Mouse (Mus musculus) embryonic facial prominence, embryonic 13.5 days (tissue): ENCODE results near the gene Rfx2. TPM values are rescaled to one million over a fixed set of nuclear protein-coding genes. Genes with fewer than 3 reads are reported as not detected.

ENCODE experiments used
- ATAC-seq: fragments of 200-750 bp; cut with Nextera tagmentation; 2 replicates; pipeline ENCODE4 v1.8.0; 2017; ENCODE audit warnings: low read depth; ENCODE audit not compliant: insufficient number of reproducible peaks, insufficient read depth, low FRiP score, low TSS enrichment
- H3K27ac ChIP-seq: fragments of 300-500 bp; sonication (generic); 2 replicates; pipeline ENCODE4 v1.5.1; 2015; ENCODE audit warnings: moderate library complexity, mild to moderate bottlenecking, inconsistent platforms
- H3K27me3 ChIP-seq: fragments of 300-500 bp; sonication (generic); 2 replicates; pipeline ENCODE4 v1.6.1; 2015; ENCODE audit warnings: mild to moderate bottlenecking, inconsistent platforms
- H3K36me3 ChIP-seq: fragments of 300-500 bp; sonication (generic); 2 replicates; pipeline ENCODE4 v1.6.1; 2015; ENCODE audit warnings: mild to moderate bottlenecking, inconsistent platforms
- H3K4me1 ChIP-seq: fragments of 300-500 bp; sonication (generic); 2 replicates; pipeline ENCODE4 v1.6.1; 2015; ENCODE audit warnings: inconsistent platforms
- H3K4me2 ChIP-seq: fragments of 300-500 bp; sonication (generic); 2 replicates; pipeline ENCODE4 v1.6.1; 2015; ENCODE audit warnings: moderate library complexity, mild to moderate bottlenecking, inconsistent platforms
- H3K4me3 ChIP-seq: fragments of 300-500 bp; sonication (generic); 2 replicates; pipeline ENCODE4 v1.5.1; 2015; ENCODE audit warnings: mild to moderate bottlenecking, inconsistent platforms
- H3K9ac ChIP-seq: fragments of 300-500 bp; sonication (generic); 2 replicates; pipeline ENCODE4 v1.6.1; 2015; ENCODE audit warnings: mild to moderate bottlenecking, inconsistent platforms
- H3K9me3 ChIP-seq: fragments of 300-500 bp; sonication (generic); 2 replicates; pipeline ENCODE4 v1.6.1; 2016; ENCODE audit warnings: inconsistent platforms
- WGBS: fragments of 180-500 bp; shearing (Covaris S2); methylation state at CpG from one replicate; pipeline ENCODE4 v1.1.7; 2015; ENCODE audit warnings: mixed read lengths; 5-methylcytosine and 5-hydroxymethylcytosine counted together
- polyA plus RNA-seq: library from polyadenylated mRNA; unstranded; fragments of >200 nt; fragmentation: Nextera tagmentation; extraction: Ambion mirVana; gene quantifications from 2 replicates; pipeline ENCODE4 v1.2.1, GENCODE M21; 2015

Gene Rfx2
- polyA plus RNA-seq, 1 experiment from 2014 or later: 4.5 TPM

DNA sequence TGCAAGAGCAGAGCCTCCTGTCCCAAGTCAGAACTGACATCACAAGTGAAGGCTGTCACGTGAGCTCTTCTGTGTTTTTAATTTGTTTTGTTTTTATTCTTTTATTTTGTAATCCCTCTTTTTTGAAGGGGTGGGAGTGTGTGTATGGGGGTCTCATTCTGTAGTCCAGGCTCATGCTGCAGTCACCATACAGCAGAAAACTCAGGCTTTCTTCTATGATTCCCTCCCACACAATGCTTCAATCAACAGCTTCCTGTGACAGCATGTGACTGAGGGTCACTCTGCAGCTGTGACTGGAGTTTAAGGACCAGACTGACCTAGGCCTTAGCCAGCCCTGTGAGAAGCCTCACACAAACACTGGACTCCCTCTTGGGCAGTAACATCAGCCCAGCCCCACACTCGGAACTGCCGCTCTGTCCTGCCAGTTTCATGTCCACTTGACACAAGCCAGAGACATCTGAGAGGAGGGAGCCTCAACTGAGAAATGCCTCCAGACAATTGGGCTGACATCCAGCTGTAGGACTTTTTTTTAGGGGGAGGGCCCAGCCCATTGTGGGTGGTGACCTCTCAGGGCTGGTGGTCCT lies 51.9 kb downstream of the Rfx2 start:
- peaks cover 21% of the 10 kb centered on the region for H3K36me3 ChIP-seq
- H3K4me1 ChIP-seq: no peaks in the 10 kb centered on the region
- no peak overlapping the region for H3K9ac ChIP-seq
- ATAC-seq: no peak
- no peak overlapping the region for H3K27ac ChIP-seq
- no peak overlapping the region for H3K4me2 ChIP-seq
- no peak overlapping the region for H3K4me3 ChIP-seq
- no peaks in the 10 kb centered on the region for H3K27me3 ChIP-seq
- H3K9me3 ChIP-seq: peaks cover 8% of the 10 kb centered on the region; the same call in 1 of the 2 replicates
- 61% methylated on average over 3 of the region's 3 CpGs for WGBS

DNA sequence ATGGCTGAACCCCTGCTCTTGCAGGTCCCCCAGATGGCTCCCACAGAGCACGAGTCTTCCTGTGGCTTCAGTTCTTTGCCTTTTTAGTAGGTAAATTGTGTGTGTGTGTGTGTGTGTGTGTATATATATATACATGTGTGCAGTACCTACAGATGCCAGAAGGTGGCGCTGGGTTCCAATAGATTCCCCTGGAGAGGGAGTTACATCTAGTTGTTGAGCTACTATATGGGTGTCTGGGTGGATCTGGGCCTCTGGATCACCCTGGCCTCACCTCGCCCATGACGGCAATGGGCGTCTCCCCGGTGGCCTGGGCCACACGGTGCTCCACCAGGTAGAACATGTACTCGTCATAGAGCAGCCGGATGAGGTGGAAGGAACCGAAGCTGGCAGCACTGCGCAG lies 53.2 kb downstream of the Rfx2 start:
- H3K4me3 ChIP-seq: no peak overlapping the region
- WGBS: 94% methylated on average over 11 of the region's 11 CpGs

DNA sequence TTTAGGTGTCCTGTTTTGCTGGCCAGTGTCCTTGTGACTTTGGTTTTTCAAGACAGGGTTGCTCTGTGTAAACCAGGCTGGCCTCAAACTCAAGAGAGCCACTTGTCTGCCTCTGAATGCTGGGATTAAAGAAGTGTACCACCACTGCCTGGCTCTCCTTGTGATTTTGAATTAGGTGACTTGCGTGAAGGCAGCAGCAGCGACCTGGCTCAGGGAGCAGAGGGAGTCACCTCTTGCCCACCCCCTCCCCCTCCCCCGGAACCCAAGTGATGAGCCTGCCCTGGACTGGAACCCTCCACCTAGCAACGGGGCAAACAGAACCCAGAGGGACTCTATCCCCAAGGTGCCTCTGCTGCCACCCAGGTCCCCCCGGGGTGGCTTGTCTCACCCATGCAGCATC lies 60.9 kb downstream of the Rfx2 start, which contains the start of gene Prr22:
Prr22 (plus strand) TSS at position 301 of the 400 bp plus-strand sequence.
- Histone ChIP-seq H3K36me3 (peaks cover 51% of the 10 kb centered on the region), H3K4me2 (no peak within 1 kb of the TSS), H3K27ac (no peak within 1 kb of the TSS), H3K9ac (no peak within 1 kb of the TSS), H3K4me3 (no peak within 1 kb of the TSS), H3K9me3 (no peaks in the 10 kb centered on the region), H3K27me3 (no peaks in the 10 kb centered on the region), H3K4me1 (peaks cover 5% of the 10 kb centered on the region)
- ATAC-seq: no peak
- 86% methylated on average over 5 of the region's 5 CpGs for WGBS

More for the DNA sequence above, 53.2 kb downstream of the Rfx2 start:
- no peak overlapping the region for H3K27ac ChIP-seq
- no peak overlapping the region for H3K4me2 ChIP-seq
- no peaks in the 10 kb centered on the region for H3K27me3 ChIP-seq
- peaks cover 15% of the 10 kb centered on the region for H3K36me3 ChIP-seq
- no peak overlapping the region for H3K9ac ChIP-seq
- no peaks in the 10 kb centered on the region for H3K4me1 ChIP-seq
- ATAC-seq: no peak
- peaks cover 8% of the 10 kb centered on the region; the same call in 1 of the 2 replicates for H3K9me3 ChIP-seq

DNA sequence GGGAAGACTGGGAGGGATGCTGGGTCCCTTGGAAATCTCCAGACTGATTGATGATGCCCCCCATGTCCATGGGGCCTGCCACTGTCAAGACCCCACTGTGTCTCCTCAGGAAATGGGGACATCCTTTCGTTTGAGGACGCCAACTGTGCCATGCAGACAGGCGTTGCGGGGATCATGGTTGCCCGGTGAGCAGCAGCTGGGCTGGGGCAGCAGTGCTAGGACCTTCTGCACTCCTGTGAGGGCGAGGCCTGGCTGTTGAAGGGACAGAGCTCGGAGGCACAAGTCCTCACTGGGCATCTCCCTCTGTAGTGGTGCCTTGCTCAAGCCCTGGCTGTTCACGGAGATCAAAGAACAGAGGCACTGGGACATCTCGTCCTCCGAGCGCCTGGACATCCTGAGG lies 61.9 kb downstream of the Rfx2 start:
- Histone ChIP-seq H3K9me3 (no peaks in the 10 kb centered on the region), H3K4me1 (peaks cover 5% of the 10 kb centered on the region), H3K4me3 (no peak overlapping the region), H3K36me3 (peaks cover 51% of the 10 kb centered on the region), H3K4me2 (no peak overlapping the region), H3K9ac (no peak overlapping the region), H3K27ac (no peak overlapping the region), H3K27me3 (no peaks in the 10 kb centered on the region)
- ATAC-seq: no peak
- WGBS: 91% methylated on average over 11 of the region's 11 CpGs

DNA sequence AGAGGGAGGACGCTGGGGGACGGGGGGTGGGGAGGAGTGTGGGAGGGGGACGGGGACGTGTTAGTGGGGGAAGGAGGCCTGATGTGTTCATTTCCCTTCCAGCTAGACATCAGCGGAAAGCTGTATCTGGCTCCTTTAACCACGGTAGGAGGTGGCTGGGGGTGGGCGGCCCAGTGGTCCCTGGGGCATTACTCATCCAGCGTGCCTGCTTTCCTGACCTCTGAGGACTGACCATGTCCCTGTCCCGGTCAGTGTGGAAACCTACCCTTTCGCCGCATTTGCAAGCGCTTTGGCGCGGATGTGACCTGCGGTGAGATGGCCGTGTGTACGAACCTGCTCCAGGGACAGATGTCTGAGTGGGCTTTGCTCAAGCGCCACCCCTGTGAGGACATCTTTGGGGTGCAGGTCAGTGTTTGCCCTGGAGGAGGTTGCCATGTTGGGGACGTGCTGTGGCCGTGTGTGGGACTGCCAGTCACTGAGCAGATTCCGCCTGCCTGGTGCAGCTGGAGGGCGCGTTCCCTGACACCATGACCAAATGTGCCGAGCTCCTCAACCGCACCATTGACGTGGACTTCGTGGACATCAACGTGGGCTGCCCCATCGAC lies 63.2 kb downstream of the Rfx2 start:
- H3K4me3 ChIP-seq: no peak overlapping the region
- H3K36me3 ChIP-seq: peaks cover 51% of the 10 kb centered on the region
- H3K27me3 ChIP-seq: no peaks in the 10 kb centered on the region
- 93% methylated on average over 29 of the region's 29 CpGs for WGBS
- H3K4me1 ChIP-seq: peaks cover 11% of the 10 kb centered on the region
- H3K4me2 ChIP-seq: no peak overlapping the region
- H3K9me3 ChIP-seq: no peaks in the 10 kb centered on the region
- H3K27ac ChIP-seq: no peak overlapping the region
- no peak for ATAC-seq
- no peak overlapping the region for H3K9ac ChIP-seq

DNA sequence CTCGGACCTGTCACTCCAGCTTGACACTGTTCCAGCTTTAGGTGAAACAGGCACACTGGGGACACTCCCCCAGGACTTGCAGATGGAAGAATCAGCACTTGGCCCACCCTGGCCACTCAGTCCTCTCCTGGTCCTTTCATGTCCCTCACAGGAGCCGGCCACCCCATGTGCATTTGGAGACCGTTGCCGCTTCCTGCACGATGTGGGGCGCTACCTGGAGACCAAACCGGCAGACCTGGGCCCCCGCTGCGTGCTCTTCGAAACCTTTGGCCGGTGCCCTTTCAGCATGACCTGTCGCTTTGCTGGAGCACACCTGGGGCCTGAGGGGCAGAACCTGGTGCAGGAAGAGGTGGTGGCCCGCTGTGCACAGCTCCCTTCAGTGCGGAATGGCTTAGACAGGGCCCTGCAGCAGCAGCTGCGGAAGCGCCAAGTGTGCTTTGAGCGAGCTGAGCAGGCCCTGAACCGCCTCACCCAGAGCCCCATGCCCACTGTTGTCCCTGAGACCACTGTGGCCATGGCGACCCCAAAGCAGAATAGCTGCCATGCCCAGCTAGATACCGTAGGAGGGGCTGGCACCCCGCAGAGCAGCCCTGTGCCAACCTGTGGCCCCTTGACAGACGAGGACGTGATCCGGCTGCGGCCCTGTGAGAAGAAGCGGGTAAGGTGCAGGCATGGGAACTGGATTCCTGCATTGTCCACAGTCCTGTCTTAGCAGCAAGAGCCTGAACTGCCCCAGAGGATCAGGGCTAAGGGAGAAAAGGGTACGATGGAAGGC lies 64.0 kb downstream of the Rfx2 start:
- Histone ChIP-seq H3K27me3 (no peaks in the 10 kb centered on the region), H3K4me1 (peaks cover 17% of the 10 kb centered on the region), H3K9me3 (no peaks in the 10 kb centered on the region), H3K4me3 (no peak overlapping the region), H3K27ac (no peak overlapping the region), H3K9ac (no peak overlapping the region), H3K36me3 (peaks cover 51% of the 10 kb centered on the region), H3K4me2 (no peak overlapping the region)
- 91% methylated on average over 27 of the region's 27 CpGs for WGBS
- ATAC-seq: no peak

DNA sequence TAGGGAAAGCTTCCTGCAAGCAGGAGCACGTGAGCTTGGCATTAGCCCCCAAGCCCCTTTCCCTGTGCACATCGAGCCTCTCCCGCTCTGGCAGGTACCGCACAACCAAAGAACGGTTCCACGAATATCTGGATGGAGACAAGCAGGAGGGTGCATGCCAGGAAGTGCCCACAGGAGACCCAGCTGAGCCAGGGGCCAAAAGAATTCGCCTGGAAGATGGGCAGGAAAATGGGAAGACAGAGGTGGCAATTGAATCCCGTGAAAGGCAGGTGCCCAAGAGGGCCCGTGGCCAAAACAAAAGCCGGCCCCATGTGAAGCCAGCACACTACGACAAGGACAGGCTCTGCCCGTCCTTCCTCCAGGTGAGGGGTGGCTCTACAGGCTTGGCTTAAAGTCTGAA lies 65.4 kb downstream of the Rfx2 start:
- ATAC-seq: no peak
- H3K27ac ChIP-seq: peak overlapping the region; percentile 92; the same call in 1 of the 2 replicates

DNA sequence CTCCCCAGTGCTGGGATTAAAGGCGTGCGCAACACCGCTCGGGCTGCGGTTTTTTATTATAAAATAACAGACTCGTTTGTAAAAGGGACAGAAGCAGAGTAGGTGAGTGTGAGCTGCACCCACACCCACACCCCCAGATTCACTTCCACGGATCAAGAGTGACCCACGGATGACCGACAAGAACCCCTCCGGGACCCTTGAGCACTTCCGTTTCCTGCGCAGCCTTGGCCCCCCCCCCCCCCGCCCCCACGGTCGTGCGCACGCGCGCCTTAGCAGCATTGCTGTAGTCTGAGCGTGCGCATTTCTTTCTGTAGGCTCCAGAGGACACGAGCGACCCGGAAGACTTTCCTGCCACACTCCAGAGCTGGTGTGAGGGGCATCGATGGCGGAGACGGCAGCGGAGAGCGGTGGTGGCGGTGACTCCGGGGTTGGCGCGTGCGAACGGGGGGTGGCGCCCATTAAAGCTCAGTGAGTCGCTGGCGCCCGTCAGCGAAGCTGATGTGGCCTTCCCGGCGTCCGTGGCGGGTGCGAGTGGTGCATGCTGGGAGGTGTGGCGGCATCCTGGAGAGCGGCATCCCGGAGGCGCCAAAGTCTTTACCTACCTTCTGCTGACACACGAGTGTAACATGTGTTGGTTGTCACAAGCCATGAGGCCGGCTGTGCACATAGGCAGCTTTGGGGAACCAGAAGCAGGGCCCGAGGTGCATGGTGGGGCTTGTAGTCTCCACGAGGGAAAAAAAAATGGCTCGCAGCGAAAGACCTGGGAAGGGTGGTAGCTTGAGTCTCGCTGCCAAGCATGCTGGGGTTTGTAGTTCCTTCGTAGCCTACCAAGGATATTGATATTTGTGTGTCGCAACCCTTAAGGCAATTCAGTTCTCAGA lies 66.1 kb downstream of the Rfx2 start, which contains the start of gene Dus3l:
Dus3l (plus strand) TSS at position 284 of the 881 bp plus-strand sequence.
- ATAC-seq: peak; percentile 74
- H3K4me3 ChIP-seq: peak within 1 kb of the TSS; percentile 73
- 3% methylated on average over 54 of the region's 58 CpGs for WGBS
- H3K4me1 ChIP-seq: peaks cover 21% of the 10 kb centered on the region
- H3K27ac ChIP-seq: peak within 1 kb of the TSS; percentile 92
- peak within 1 kb of the TSS; percentile 86 for H3K9ac ChIP-seq
- peak within 1 kb of the TSS; percentile 82 for H3K4me2 ChIP-seq
- H3K9me3 ChIP-seq: no peaks in the 10 kb centered on the region
- peaks cover 11% of the 10 kb centered on the region; the same call in 1 of the 2 replicates for H3K27me3 ChIP-seq
- peaks cover 33% of the 10 kb centered on the region for H3K36me3 ChIP-seq

More for the DNA sequence above, 65.4 kb downstream of the Rfx2 start:
- Histone ChIP-seq H3K36me3 (peaks cover 40% of the 10 kb centered on the region), H3K27me3 (peaks cover 10% of the 10 kb centered on the region; the same call in 1 of the 2 replicates), H3K9ac (peak overlapping the region; percentile 86), H3K9me3 (no peaks in the 10 kb centered on the region), H3K4me3 (peak overlapping the region; percentile 73), H3K4me1 (peaks cover 21% of the 10 kb centered on the region), H3K4me2 (peak overlapping the region; percentile 82)
- WGBS: 50% methylated on average over 12 of the region's 12 CpGs

DNA sequence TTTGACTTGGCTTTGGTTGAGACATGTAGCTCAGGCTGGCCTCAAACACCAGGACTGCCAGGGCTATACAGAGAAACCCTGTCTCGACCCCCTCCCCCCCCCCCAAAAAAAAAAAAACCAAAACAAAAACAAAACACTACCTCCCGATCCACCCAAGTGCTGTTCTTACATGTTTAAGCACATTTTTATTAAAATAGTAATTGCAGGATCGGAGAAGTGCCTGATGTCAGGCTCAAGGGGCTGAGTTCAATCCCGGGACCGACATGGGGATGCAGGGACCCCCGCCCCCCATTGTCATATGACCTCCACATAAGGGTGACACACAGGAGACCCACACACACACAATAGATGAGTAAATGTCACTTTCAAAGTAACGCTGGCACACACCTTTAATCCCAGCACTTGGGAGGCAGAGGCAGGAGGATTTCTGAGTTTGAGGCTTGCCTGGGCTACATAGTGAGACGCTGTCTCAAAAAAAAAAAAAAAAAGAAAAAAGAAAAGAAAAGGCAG lies 67.0 kb downstream of the Rfx2 start:
- peaks cover 24% of the 10 kb centered on the region for H3K36me3 ChIP-seq
- H3K4me1 ChIP-seq: peaks cover 21% of the 10 kb centered on the region
- H3K9ac ChIP-seq: no peak overlapping the region; the same call in 1 of the 2 replicates
- no peak overlapping the region for H3K27ac ChIP-seq
- peak overlapping the region; percentile 73 for H3K4me3 ChIP-seq
- no peaks in the 10 kb centered on the region for H3K9me3 ChIP-seq
- H3K27me3 ChIP-seq: peaks cover 14% of the 10 kb centered on the region; the same call in 1 of the 2 replicates
- WGBS: 78% methylated on average over 8 of the region's 8 CpGs
- H3K4me2 ChIP-seq: peak overlapping the region; percentile 82
- no peak for ATAC-seq

DNA sequence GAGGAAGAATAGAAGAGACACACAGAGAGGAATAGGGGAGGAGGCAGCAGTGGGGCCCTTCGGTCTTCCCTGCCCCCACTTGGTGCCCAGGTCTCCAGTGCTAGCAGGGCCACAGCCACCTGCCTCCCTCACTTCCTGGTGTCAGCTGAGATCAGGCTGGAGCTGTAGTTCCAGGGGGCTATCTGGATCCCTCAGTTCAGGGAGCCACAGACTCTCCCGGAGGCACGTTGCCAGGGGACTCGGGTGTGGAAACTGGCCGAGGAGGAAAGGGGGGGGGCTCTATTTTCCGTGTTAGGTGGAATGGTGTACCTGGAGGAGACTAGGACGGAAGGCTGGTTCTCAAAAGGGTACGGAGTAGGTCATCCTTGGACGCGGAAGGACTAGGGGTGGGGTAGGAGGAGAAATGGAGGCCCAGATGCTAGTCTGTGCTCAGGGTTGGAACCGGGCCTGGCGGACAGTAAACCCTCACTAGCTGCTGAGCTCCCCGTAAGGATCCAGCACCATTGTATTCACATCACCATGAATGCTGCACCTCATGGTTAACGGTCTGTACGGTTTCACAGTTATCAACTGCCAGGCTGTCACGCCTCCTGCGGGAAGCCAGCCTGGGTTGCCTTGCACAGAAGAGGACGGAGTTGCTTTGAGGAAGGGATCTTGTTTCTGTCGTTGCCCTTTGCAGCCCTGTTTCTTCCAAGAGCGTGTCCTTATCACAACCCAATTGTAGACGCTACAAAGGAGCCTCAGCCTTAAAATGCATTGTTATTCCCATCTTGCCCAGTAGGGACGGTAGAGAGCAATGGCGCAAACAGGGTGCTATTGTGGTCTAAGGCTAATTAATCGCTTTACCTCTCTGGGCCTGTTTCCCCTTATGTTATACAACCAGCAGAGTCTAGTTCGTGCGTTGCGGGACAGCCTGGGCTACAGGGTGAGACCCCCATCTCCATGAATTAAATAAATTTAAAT lies 67.8 kb downstream of the Rfx2 start:
- Histone ChIP-seq H3K9ac (no peak overlapping the region), H3K4me1 (peaks cover 24% of the 10 kb centered on the region), H3K9me3 (no peaks in the 10 kb centered on the region), H3K4me3 (peak overlapping the region; percentile 55; the same call in 1 of the 2 replicates), H3K36me3 (peaks cover 16% of the 10 kb centered on the region), H3K27me3 (peaks cover 16% of the 10 kb centered on the region), H3K27ac (0 out of 2 replicates have a peak overlapping the region, but pooled peaks have one; percentile 22), H3K4me2 (no peak overlapping the region; the same call in 1 of the 2 replicates)
- WGBS: 50% methylated on average over 27 of the region's 27 CpGs
- no peak for ATAC-seq
